Mouse (Mus musculus) megakaryocyte, embryonic 14.5 days (primary cell): Measurements from ENCODE around the gene Crk. TPM values are rescaled to one million over a fixed set of nuclear protein-coding genes. Genes with fewer than 3 reads are reported as not detected.
"Not testable (repeated sequence)": the region's sequence is repeated elsewhere in the genome, so short reads cannot be mapped to it uniquely, and the experiment has no call there.

ENCODE experiments used
- H3K27me3 ChIP-seq: replicated peaks from 2 replicates; pipeline ENCODE3; 2012; ENCODE audit warnings: inconsistent platforms
- H3K36me3 ChIP-seq: replicated peaks from 2 replicates; pipeline ENCODE3; 2012; ENCODE audit warnings: low read length, inconsistent platforms, mixed read lengths
- H3K4me1 ChIP-seq: 2 replicates; pipeline ENCODE4 v1.6.1; 2012; ENCODE audit warnings: inconsistent platforms
- H3K4me3 ChIP-seq: replicated peaks from 2 replicates; pipeline ENCODE3; 2012; ENCODE audit warnings: moderate library complexity, mild to moderate bottlenecking, inconsistent platforms
- H3K9me3 ChIP-seq: 2 replicates; pipeline ENCODE4 v1.6.1; 2012; ENCODE audit warnings: inconsistent platforms
- FLI1 ChIP-seq: IDR thresholded peaks from 2 replicates; pipeline ENCODE4 v1.6.1; 2012; ENCODE audit warnings: low read length, inconsistent platforms, mixed read lengths
- GATA1 ChIP-seq: IDR thresholded peaks from 3 replicates; pipeline ENCODE4 v1.6.1; 2012; ENCODE audit warnings: mixed read lengths, low read length, inconsistent platforms, borderline replicate concordance
- polyA plus RNA-seq: library from polyadenylated mRNA; stranded (reverse); fragments of >175 nt; gene quantifications from 2 replicates; pipeline ENCODE4 v1.2.3, GENCODE M21; 2012; ENCODE audit warnings: low replicate concordance; ENCODE audit not compliant: insufficient read depth

Gene Crk
- polyA plus RNA-seq, 1 experiment: 62.5 TPM

DNA sequence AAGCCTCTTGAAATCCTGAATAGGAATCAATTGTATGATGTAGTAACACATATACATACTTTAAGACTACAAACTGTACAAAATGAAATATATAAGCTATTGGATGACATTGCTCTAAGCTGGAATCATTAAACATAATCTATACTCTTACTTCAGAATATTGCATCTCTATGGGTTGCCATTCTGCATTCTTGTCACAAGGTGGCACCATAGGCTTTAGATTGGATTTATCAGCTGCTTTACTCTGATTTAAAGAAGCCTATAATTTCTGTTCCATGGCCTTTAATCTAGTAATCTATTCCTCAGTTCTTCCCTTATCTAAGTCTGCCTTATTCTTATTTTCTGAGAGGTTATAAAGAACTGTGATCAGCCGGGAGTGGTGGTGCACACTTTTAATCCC is 34.9 kb downstream of the Crk start:
- Histone ChIP-seq H3K9me3 (no peaks in the 10 kb centered on the region), H3K27me3 (no peaks in the 10 kb centered on the region), H3K4me3 (no peak overlapping the region), H3K36me3 (no peaks in the 10 kb centered on the region), H3K4me1 (peaks cover 12% of the 10 kb centered on the region)
- TF ChIP-seq GATA1: no peak
- TF ChIP-seq FLI1: no peak

DNA sequence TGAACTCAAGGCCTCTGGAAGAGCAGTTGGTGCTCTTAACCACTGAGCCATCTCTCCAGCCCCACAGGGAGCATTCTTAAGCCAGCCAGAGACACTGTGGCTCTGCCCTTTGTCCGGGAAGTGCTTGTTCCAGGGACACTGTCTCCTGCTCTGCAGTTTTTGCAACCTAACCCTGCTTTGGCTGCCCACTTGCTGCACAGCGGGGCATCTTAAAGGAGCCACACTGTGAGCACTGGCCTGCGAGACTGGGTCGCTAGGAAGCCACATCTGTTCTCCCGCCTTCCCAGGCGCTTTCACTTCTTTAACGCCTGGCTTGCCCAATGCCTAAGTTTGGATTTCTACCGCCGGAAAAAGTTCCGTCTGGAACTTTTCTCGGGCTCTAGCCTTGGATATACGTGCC is 36.5 kb downstream of the Crk start:
- peaks cover 2% of the 10 kb centered on the region for H3K27me3 ChIP-seq
- peaks cover 4% of the 10 kb centered on the region; the same call in 1 of the 2 replicates for H3K4me1 ChIP-seq
- H3K4me3 ChIP-seq: no peak overlapping the region
- H3K36me3 ChIP-seq: peaks cover 6% of the 10 kb centered on the region
- TF ChIP-seq FLI1 (no peak), GATA1 (no peak)
- peaks cover 7% of the 10 kb centered on the region for H3K9me3 ChIP-seq

DNA sequence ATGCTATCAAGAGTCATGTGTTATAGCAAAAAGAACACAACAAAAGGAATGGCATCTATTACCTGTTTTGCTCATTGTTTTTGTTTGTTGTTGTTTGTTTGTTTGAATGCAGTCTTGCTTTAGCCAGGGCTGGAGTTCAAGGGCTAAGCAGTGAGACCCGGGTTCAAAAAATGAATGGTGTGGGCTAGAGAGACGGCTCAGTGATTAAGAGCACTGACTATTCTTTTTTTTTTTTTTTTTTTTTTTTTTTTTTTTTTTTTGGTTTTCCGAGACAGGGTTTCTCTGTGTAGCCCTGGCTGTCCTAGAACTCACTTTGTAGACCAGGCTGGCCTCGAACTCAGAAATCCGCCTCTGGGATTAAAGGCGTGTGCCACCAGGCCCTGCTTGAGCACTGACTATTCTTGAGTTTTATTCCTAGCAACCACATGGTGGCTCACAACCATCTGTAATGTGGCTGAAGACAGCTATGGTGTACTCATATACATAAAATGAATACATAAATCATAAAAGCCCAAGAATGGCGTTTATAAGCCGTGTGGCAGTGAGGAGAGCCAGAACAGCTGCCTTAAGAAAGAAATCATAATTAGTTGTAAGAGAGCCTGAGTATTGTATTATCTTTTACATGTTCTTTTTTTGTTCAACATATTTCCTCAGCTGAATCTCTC is 37.7 kb downstream of the Crk start:
- Histone ChIP-seq H3K9me3 (peaks cover 18% of the 10 kb centered on the region), H3K27me3 (peaks cover 7% of the 10 kb centered on the region), H3K36me3 (peaks cover 12% of the 10 kb centered on the region), H3K4me1 (peaks cover under 1% of the 10 kb centered on the region; the same call in 1 of the 2 replicates), H3K4me3 (no peak overlapping the region)
- TF ChIP-seq GATA1 (no peak), FLI1 (no peak)

GRCm38 (mm10) chr11:75722339-75722738 is 43.3 kb downstream of the Crk start:
- no peak overlapping the region for H3K4me3 ChIP-seq

GRCm38 (mm10) chr11:75727168-75727567 is 48.1 kb downstream of the Crk start:
- no peaks in the 10 kb centered on the region for H3K36me3 ChIP-seq
- H3K27me3 ChIP-seq: no peaks in the 10 kb centered on the region
- no peak overlapping the region for H3K4me3 ChIP-seq
- H3K9me3 ChIP-seq: no peaks in the 10 kb centered on the region
- TF ChIP-seq GATA1 (no peak), FLI1 (no peak)
- H3K4me1 ChIP-seq: peaks cover 37% of the 10 kb centered on the region

More at GRCm38 (mm10) chr11:75722339-75722738, 43.3 kb downstream of the Crk start:
- Histone ChIP-seq H3K9me3 (peaks cover 18% of the 10 kb centered on the region), H3K27me3 (peaks cover 7% of the 10 kb centered on the region), H3K36me3 (peaks cover 12% of the 10 kb centered on the region), H3K4me1 (peaks cover 3% of the 10 kb centered on the region; the same call in 1 of the 2 replicates)
- no peak for TF ChIP-seq FLI1

GRCm38 (mm10) chr11:75727659-75728058 is 48.6 kb downstream of the Crk start:
- not testable (repeated sequence) for H3K9me3 ChIP-seq, H3K4me3 ChIP-seq, H3K36me3 ChIP-seq, H3K27me3 ChIP-seq
- peaks cover 38% of the 10 kb centered on the region for H3K4me1 ChIP-seq

GRCm38 (mm10) chr11:75732434-75733226 is 53.6 kb downstream of the Crk start, which contains the start of gene Ywhae:
Gene Ywhae, plus strand, starts transcription at chr11:75732869.
- TF ChIP-seq GATA1 (no peak), FLI1 (peak; percentile 19; the same call in 1 of the 2 replicates)
- H3K4me1 ChIP-seq: peaks cover 69% of the 10 kb centered on the region
- no peaks in the 10 kb centered on the region for H3K27me3 ChIP-seq
- H3K36me3 ChIP-seq: peaks cover 18% of the 10 kb centered on the region
- no peaks in the 10 kb centered on the region for H3K9me3 ChIP-seq
- peak within 1 kb of the TSS; percentile 99 for H3K4me3 ChIP-seq

- Histone ChIP-seq H3K9me3 (no peaks in the 10 kb centered on the region), H3K36me3 (peaks cover 25% of the 10 kb centered on the region), H3K4me1 (peaks cover 76% of the 10 kb centered on the region), H3K27me3 (no peaks in the 10 kb centered on the region), H3K4me3 (peak overlapping the region; percentile 99)
- TF ChIP-seq FLI1: no peak
Observed at GRCm38 (mm10) chr11:75733227-75733940, 54.3 kb downstream of the Crk start.

GRCm38 (mm10) chr11:75735462-75736252 is 56.6 kb downstream of the Crk start:
- Histone ChIP-seq H3K9me3 (no peaks in the 10 kb centered on the region), H3K4me3 (no peak overlapping the region), H3K36me3 (peaks cover 42% of the 10 kb centered on the region), H3K4me1 (peaks cover 77% of the 10 kb centered on the region), H3K27me3 (no peaks in the 10 kb centered on the region)
- TF ChIP-seq FLI1 (no peak), GATA1 (no peak)
